Mouse (Mus musculus) bone marrow macrophage, adult 2 months (primary cell): ENCODE data around the gene Vsig2.

Experiments used
- CTCF ChIP-seq: IDR thresholded peaks from 2 replicates; pipeline ENCODE4 v1.5.1; 2012; ENCODE audit warnings: low read depth, mild to moderate bottlenecking, low read length, moderate library complexity
- POLR2A ChIP-seq: IDR thresholded peaks from 2 replicates; pipeline ENCODE4 v1.6.1; 2012; ENCODE audit warnings: mild to moderate bottlenecking, low read depth, low read length, borderline replicate concordance

- TF ChIP-seq POLR2A (no peak), CTCF (no peak)
These were observed 33.0 kb upstream of the Vsig2 start for GRCm38 (mm10) chr9:37506023-37506422.
